Mouse (Mus musculus) large intestine, adult 2 months (tissue): ENCODE measurements at regions not wholly inside any gene's neighbourhood (a gene's known extent, or its start where the extent isn't known, plus 50 kb on each side); places are given as distances from the start of the nearest gene placed in this dataset.

Experiments
- DNase-seq: peaks from one replicate; pipeline ENCODE4 v3.0.0-alpha.2; 2012; ENCODE audit warnings: low read depth, low spot score
- WGBS: fragments of 180-500 bp; shearing (Covaris S2); methylation state at CpG from one replicate; pipeline ENCODE4 v1.1.7; 2018; 5-methylcytosine and 5-hydroxymethylcytosine counted together

DNA sequence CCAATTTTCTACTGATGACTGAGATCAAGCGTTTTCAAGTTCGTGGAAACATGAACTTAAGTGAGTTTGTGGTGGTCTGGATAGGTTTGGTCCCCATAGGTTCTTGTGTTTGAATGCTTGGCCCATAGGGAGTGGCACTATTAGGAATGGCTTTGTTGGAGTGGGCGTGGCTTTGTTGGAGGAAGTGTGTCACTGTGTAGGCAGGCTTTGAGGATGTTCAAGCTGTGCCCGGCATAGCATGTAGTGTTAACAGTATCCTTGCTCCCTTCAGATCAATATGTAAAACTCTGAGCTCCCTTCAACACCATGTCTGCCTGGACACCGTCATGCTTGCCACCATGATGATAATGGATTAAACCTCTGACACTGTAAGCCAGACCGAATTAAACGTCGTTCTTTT lies 112.7 kb upstream of the Pard3b start:
- no peak for DNase-seq
- 88% methylated on average over 8 of the region's 8 CpGs for WGBS

DNA sequence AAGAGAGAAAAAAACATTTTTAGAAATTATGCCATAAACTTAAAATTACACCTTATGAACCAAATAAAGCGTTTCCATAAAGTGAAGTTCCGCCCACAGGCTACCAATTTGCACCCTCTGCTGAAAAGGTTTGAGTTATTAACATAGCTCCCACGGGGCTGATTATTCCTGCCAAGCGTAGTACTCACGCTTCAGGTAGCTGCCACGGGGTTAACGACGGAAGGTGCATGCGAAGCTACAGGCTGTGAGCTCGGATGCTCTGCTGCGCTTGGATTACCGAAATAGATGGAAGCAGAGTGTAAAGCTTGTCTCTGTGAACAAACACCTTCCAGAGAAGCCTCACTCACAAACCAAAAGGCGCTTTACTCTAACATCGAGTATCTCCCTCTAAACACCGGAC lies 109.9 kb upstream of the Pard3b start:
- no peak for DNase-seq
- 87% methylated on average over 15 of the region's 15 CpGs for WGBS

DNA sequence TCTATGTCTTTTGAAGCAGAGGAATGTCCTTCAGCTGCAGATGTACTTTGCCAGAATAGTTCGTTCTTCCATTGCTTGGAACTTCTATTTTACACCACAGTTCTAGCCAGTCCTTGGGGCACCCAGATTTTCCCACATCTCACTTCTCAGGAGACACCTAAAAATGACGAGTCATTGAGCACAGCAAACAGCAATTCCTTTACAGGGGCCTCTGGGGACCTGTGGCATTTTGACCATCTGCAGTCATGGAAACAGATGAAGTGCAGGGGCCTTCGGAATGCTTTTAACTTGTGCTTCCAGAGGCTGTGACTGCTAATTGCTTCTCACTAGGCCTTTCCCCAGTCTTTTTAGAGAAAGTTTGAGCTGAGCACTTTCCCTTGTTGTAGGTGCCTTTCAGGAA lies 108.5 kb upstream of the Pard3b start:
- no peak for DNase-seq
- 47% methylated on average over 3 of the region's 3 CpGs for WGBS

DNA sequence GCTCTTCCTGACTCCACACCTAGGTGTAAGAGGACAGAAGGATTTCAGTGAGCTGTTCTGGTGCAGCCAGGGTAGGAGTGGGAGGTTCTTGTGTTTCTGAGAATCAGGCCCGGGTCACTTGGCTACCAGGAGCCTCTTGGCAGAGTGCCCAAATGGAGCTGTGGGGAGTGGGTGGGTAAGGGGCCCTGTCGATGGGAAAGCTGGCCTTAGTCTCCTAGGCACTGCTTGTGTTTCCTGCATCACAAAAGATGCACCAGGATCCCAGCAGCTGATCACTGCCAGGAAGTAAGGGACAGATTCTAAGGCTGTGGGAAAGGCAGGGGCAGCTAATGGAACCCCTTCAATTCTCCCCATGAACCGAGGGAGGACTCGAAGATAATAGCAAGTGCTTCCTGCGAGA lies 107.1 kb upstream of the Pard3b start:
- WGBS: 57% methylated on average over 5 of the region's 5 CpGs
- no peak for DNase-seq

DNA sequence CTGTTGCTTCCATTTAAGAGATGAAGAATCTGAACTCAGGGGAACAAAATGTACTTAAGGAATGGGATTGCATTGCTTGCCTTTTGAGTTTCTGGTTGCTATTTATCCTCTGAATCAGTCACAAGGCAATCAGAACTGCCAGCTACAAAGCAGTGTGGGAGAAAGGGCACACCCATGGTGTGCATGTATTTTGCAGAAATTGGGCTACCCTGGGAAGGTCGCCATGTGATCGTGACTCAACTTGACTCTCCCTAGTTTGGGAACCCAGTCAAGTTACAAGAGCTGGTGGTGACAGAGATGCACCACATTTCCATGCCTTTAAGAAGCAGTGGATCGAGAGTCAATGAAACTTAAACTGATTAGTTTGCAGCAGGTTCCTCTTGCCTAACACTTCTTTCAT lies 98.5 kb upstream of the Pard3b start:
- WGBS: 85% methylated on average over 3 of the region's 3 CpGs
- DNase-seq: no peak

DNA sequence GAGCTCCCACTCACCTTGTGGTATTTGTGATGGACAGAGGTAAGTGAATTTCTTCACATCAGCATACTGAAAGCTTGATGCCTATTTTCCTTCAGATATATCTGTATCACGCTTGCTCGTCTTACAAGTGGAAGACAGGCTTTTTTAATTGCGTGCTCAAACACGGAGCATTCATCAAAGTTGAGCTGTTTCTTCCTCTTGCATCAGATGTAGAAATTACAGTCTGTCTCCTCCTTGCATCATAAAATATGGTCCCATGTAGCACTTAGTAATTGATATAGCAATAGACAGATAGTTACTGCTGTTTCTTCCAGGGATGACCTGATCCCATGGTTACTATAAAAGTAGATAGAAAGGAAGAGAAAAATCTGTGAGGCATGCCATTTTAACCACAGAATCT lies 97.5 kb upstream of the Pard3b start:
- whole genome bisulfite sequencing: 93% methylated on average over 4 of the region's 4 CpGs
- DNase-seq: no peak

DNA sequence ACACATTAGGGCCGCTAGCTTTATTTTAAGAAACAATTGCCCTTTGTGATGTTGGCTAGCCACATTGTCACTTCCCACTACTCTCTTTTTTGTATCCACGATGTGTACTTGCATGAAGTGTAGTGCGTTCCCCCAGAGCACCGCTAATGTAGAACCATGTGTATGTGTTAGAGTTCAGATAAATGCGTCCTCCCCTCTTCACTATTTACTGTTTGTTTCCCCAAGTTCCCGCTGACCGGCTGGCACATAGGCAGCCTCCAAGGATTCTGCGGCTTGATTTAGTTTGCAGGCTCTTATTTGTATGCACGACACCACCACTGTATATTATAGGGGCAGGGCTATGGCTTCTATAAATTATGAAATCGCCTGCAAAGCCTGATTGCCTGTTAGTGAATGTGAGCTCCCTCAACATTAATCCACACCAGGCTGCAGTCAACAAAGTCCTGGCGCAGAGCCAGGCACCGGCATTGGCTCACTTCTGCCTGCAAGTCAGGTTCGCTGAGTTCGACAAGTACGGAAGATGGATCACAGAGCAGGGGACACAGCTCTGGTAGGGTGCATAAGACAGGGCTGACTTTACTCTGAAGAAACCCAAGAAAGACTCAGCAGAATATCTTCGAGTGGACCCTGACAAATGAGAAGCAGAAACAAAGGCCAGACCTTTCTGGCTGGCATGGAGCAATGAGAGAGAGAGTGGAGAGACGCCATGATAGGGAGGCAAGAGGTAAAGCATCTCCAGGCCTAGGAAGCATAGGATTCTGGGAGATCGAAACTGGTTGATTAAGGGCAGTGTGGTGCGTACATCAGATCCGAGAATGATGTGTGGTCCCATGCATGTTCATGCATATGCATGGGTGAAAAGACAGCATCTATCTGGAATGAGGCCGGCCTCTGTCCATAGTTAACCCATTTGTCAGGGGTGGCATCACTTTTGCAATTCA lies 85.8 kb upstream of the Pard3b start:
- DNase-seq: peak; percentile 21
- 47% methylated on average over 21 of the region's 21 CpGs for WGBS

DNA sequence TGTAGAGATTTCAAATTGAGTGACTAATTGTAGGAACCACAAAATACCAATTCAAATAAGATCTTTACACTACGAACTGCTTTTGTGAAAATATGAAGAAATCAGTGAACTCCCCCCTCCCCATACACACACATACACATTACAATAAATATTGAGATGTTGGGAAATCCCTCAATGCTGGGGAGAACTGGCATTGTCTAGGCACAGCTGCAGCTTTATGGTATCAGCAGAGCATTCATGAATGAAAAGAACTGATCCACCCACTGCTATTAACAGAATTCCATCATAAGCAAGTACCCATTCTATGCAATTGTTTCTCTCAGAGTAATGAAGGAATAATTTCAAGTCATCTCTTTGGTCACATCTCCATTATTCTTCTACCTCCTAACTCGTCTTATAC lies 79.1 kb upstream of the Pard3b start:
- no peak for DNase-seq
- 93% methylated on average over 2 of the region's 2 CpGs for WGBS

DNA sequence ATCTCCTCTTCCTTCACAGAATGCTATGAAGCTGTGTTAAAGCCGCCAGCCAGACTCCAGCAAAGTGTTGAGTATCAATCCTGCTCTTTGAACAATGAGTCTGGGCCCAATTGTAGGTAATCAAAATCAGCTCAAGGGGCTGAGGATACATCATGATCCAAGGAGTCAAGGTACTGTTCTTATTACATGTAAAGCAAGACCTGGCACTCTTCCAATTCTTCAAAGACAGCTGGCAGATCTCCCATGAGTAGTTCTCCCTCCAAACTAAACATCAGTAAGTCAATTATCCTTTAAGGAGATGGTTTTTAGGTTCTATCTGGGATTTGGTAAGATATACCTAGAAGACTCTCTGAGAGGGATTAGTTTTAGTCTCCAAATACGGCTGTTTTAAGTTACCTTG lies 76.5 kb upstream of the Pard3b start:
- DNase-seq: no peak
- WGBS: 65% methylated on average over 2 of the region's 2 CpGs

DNA sequence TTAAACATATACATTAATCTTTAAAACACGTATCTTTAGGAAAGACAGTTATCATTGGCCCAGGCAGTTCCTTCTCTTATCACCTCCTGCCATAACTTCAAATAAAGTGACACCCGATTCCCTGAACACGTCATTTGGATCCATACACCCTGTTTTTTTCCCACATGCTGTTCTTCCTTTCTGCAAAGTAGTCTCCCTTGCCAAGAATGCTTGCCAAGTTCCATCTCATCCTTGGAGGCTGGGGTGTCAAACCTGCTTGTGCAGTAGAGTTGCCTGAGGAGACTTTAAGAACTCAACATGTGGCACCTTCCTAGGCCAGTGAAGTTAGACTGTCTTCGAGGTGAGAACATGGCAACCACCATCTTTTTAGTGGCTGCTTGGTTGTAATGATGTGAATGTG lies 73.2 kb upstream of the Pard3b start:
- DNase-seq: no peak

DNA sequence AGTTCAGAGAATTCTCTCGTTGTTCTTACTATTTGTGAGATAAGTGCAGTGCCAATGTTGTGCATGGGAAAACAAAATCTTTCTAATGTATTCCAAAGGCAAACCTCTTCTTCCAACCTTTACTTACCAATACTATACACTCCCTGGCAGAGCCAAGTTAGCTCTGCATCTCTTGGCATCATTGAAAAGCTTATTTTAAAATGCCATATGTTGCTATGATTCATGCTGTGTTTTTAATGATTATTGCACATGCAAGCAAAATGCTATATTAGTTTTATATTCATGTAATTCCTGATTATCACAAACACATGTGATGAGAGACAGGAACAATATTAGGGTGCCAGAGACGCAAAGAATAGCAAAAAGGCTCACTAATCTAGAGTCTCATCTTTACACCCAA lies 64.3 kb upstream of the Pard3b start:
- no peak for DNase-seq
- WGBS: 87% methylated on average over 2 of the region's 2 CpGs

More for the DNA sequence above, 73.2 kb upstream of the Pard3b start:
- WGBS: 47% methylated on average over 4 of the region's 4 CpGs

DNA sequence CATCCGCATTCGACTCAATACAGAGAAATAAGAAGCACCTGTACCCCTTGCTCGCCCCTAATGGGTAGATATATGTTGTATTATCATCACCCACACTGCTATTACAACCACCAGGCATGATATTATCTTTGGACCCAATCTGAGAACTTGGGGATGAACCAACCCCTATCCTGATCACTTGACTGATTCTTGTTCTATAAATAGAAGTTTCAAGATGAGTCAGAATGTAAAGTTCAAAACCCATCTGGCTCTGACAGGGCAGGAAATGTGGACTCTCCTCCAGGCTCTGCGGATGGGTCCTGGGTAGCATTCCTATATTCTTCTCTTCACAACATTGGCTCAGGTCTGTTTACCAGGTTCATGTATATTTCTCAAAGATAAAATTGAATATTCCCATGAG lies 61.9 kb upstream of the Pard3b start:
- no peak for DNase-seq
- WGBS: 83% methylated on average over 4 of the region's 4 CpGs

DNA sequence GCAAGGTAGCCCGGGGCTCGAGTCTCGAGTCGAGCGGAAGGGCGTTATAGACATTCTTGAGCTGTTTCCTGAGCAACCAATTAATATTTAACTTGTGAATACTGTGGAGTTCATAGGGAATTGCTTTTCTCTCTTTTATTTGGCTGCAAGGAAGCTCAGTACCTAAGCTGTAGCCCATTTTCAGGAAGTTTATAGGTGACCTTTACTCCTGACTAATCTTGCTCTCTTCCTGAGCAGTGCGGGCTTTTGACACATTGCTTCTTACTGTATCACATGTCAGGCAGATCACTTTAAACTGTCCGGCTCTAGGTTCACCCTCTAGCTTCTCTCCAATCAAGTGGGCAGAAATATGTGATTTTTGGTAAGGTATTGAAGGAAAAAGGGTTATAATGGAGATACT lies 51.4 kb upstream of the Pard3b start:
- 35% methylated on average over 8 of the region's 8 CpGs for WGBS
- peak; percentile 50 for DNase-seq
